Mouse (Mus musculus) common myeloid progenitor, adult 5-6 weeks (primary cell): Measurements from ENCODE around the gene Tex21. TPM values are rescaled to one million over a fixed set of nuclear protein-coding genes. Genes with fewer than 3 reads are reported as not detected.
A peak's percentile ranks its signal among the peaks of the same experiment; 100 is the strongest.

Source experiments
- ATAC-seq: replicated peaks from 2 replicates; pipeline ENCODE4 v1.8.0; 2016; ENCODE audit warnings: low read depth, mild to moderate bottlenecking, moderate TSS enrichment, inconsistent platforms; ENCODE audit not compliant: poor library complexity, severe bottlenecking
- total RNA-seq: library from RNA; stranded (forward); fragments of 200-1000, 187-1606 nt; gene quantifications from 2 replicates; pipeline ENCODE4 v1.2.3, GENCODE M21; 2017

Tex21 gene
- total RNA-seq, result 1.2 TPM in 1 of 2 replicates, not detected in the other

DNA sequence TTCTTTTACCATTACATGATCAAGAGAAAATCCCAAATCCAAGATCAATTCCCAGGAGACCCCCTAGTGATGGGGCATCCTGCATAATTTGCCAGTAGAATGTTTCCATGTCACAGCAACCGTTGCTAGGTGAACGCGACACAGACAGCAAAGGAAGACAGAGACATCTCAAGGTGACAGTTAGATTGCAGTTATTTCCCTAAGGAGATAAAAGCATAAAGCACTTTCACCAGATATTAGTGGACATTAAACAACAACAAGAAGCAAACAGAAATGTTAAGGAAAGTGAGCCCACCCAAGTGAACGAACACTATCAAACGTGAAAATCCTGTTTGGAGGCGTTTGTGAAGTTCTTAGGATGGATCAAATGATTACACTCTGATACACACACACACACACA lies at the start of gene Tex21:
TSS of gene Tex21 (minus strand) at position 101 of the 400 bp plus-strand sequence.
- ATAC-seq, result no peak

- ATAC-seq, result 0 out of 2 replicates have a peak, but pooled peaks have one; percentile 45
Observed at GRCm38 (mm10) chr12:76293192-76293591, 46.6 kb upstream of the Tex21 start.

GRCm38 (mm10) chr12:76290271-76290670 lies 43.7 kb upstream of the Tex21 start:
- 0 out of 2 replicates have a peak, but pooled peaks have one; percentile 39 for ATAC-seq

DNA sequence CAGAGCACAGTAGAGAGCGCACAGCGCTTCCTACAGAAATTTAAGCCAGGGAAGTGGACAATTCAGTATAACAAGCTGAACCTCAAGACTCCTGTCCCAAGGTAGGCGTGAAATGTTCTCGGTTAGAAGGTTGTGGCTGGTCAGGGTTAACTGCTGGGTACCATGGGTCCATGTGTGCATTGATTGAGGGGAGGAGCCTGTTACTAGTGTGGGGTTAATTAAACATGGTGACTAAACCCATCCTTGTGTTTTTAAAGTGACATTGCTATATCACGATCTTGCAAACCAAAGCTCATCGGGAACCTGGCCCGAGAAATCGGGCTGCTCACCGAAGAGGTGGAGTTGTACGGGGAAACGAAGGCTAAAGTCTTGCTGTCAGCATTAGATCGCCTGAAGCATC lies 42.9 kb upstream of the Tex21 start:
- no peak for ATAC-seq

- ATAC-seq, result no peak
Observed at GRCm38 (mm10) chr12:76288494-76288893, 41.9 kb upstream of the Tex21 start.

DNA sequence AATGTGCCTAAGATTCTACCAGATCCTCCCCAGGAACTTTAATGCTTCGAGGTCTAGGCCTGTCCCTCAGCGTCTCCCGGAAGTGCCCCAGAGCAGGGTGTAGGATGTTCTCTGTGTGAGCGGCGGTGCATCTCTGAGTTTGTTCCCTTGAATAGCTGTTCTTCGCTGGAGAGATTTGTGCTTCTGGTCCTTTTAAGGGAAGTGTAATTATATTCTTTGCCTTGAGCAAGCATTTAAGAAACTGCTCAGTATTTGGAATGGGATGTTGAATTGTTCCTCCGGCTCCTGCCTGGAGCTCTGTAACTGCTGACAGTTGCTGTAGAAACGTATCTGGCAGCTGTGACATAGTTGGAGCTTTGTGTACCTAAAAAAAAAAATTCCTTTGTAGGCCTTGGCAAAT lies 41.4 kb upstream of the Tex21 start:
- no peak for ATAC-seq

- ATAC-seq, result no peak
Observed at GRCm38 (mm10) chr12:76285418-76285817, 38.9 kb upstream of the Tex21 start.

- no peak for ATAC-seq
Observed at GRCm38 (mm10) chr12:76282532-76283173, 36.1 kb upstream of the Tex21 start.

DNA sequence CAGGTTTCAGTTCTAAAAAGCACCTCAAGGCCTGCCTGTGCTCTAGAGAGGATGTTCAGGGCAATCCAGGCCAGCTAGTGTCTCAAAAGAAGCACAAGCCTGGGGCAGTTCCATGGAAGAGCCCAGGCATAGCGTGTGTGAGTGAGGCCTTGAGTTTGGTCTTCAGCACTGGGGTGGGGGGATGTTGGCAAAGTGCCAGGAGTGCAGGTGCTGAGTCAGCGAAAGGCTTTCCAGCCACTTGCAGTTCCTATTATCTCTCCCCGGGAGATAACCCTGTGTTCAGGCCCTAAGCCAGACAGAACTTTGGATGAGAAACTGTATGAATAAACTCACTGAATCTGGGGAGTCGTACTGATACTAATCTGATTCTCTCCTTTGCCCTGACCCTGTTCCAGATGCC lies 35.6 kb upstream of the Tex21 start:
- no peak for ATAC-seq

- ATAC-seq, result no peak
Observed at GRCm38 (mm10) chr12:76281111-76281660, 34.6 kb upstream of the Tex21 start.

- ATAC-seq, result no peak
Observed at GRCm38 (mm10) chr12:76280556-76280955, 34.0 kb upstream of the Tex21 start.

GRCm38 (mm10) chr12:76278209-76278608 lies 31.7 kb upstream of the Tex21 start:
- ATAC-seq, result no peak

DNA sequence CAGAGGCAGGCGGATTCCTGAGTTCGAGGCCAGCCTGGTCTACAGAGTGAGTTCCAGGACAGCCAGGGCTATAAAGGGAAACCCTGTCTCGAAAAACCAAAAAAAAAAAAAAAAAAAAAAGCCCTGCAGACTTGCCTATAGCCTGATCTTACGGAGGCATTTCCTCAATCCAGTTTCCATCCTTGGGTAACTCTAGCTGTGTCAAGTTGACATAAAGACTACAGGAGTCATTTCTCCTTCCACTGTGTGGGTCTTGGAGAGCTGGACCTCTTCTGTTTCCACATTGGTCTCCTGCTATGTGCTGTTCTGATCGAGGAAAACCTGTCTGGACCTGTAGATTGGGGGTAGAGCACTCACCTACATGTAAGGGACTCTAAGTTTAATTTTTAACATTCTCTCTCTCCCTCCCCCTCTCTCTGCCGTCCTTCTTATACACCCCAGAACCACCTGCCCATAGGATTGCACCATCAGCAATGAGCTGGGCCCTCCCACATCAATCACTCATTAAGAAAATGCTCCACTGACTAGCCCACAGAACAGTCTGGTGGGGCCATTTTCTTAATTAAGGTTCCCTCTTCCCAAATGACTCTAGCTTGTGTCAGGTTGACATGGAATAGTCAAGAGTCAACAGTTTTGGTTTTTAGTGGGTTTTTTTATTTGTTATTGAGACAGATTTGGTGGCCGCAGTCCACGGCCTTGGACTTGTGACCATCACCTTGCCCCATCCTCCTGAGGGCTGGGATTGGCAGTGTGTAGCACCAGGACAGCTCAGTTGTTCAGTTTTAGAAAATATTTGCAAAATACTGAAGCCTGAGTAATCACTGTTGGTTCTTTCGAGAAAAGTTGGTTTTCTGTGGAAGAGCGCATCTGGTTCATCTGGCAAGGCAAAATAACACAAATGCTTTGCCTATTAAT lies 26.3 kb upstream of the Tex21 start:
- no peak for ATAC-seq

DNA sequence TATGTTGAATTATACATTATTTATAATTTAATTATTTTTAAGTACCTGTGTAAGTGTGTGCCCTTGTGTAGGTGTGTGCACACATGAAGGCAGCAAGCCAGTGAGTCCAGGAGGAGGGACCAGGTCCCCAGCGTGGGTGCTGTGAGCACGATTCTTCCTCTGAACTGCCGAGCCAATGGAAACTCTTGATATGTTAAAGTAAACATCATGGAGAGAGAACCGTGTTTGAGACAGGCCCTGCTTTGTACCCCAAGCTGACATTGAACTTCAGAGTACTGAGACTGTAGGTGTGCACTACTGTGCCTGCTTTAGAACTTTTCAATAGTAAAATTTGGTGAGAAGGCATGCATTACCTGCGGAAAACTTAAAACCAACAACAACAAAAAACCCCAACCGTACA lies 25.0 kb upstream of the Tex21 start:
- no peak for ATAC-seq

GRCm38 (mm10) chr12:76269196-76269595 lies 22.6 kb upstream of the Tex21 start:
- ATAC-seq, result no peak

DNA sequence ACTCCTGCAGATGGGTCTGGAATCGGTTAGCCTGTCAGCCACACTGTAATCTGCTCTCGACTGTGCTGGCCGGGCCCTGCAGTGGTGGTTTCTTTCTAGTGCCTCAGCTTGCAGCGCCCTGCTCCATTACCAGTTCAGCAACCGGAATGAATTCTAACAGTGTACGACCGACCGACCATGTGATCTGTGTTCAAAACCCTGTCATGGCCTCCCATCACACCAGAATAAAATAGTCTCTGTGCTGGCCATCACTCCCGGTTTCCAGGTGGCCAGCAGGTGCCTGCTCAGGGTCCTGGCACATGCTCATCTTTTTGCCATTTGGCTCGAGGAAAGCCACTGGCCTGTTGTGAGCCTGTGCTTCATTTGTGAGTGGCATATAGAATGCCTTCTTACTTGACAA lies 22.1 kb upstream of the Tex21 start:
- ATAC-seq, result no peak

GRCm38 (mm10) chr12:76266875-76267274 lies 20.3 kb upstream of the Tex21 start:
- peak; percentile 82 for ATAC-seq

GRCm38 (mm10) chr12:76265001-76265400 lies 18.5 kb upstream of the Tex21 start:
- ATAC-seq, result 0 out of 2 replicates have a peak, but pooled peaks have one; percentile 51

GRCm38 (mm10) chr12:76264325-76264965 lies 17.9 kb upstream of the Tex21 start:
- no peak for ATAC-seq

- ATAC-seq, result no peak
Observed at GRCm38 (mm10) chr12:76263876-76264275, 17.3 kb upstream of the Tex21 start.
